Mouse (Mus musculus) limb, embryonic 12.5 days (tissue): ENCODE data around the gene Slc28a2. TPM values are rescaled to one million over a fixed set of nuclear protein-coding genes. Genes with fewer than 3 reads are reported as not detected.
A peak's percentile ranks its signal among the peaks of the same experiment; 100 is the strongest.
"Not testable (repeated sequence)": the region's sequence is repeated elsewhere in the genome, so short reads cannot be mapped to it uniquely, and the experiment has no call there.

ENCODE experiments used
- ATAC-seq: fragments of 200-750 bp; cut with Nextera tagmentation; 2 replicates; pipeline ENCODE4 v1.8.0; 2017; ENCODE audit warnings: low read depth, moderate TSS enrichment; ENCODE audit not compliant: insufficient number of reproducible peaks, insufficient read depth, low FRiP score, low TSS enrichment
- H3K27ac ChIP-seq: fragments of 300-500 bp; sonication (generic); 2 replicates; pipeline ENCODE4 v1.5.1; 2016; ENCODE audit warnings: mild to moderate bottlenecking, moderate library complexity
- H3K27me3 ChIP-seq: fragments of 300-500 bp; sonication (generic); 2 replicates; pipeline ENCODE4 v1.6.1; 2016; ENCODE audit warnings: mild to moderate bottlenecking, moderate library complexity
- H3K36me3 ChIP-seq: fragments of 300-500 bp; sonication (generic); 2 replicates; pipeline ENCODE4 v1.6.1; 2016; ENCODE audit warnings: mild to moderate bottlenecking, moderate library complexity
- H3K4me1 ChIP-seq: fragments of 300-500 bp; sonication (generic); replicated peaks from 2 replicates; pipeline ENCODE4 v1.6.1; 2016
- H3K4me2 ChIP-seq: fragments of 300-500 bp; sonication (generic); 2 replicates; pipeline ENCODE4 v1.6.1; 2016; ENCODE audit warnings: mild to moderate bottlenecking, moderate library complexity
- H3K4me3 ChIP-seq: fragments of 300-500 bp; sonication (generic); replicated peaks from 2 replicates; pipeline ENCODE4 v1.5.1; 2016; ENCODE audit warnings: mild to moderate bottlenecking
- H3K9ac ChIP-seq: fragments of 300-500 bp; sonication (generic); replicated peaks from 2 replicates; pipeline ENCODE4 v1.6.1; 2016; ENCODE audit warnings: mild to moderate bottlenecking, moderate library complexity
- H3K9me3 ChIP-seq: fragments of 300-500 bp; sonication (generic); 2 replicates; pipeline ENCODE4 v1.6.1; 2016; ENCODE audit warnings: mild to moderate bottlenecking, moderate library complexity
- WGBS: fragments of 180-500 bp; shearing (Covaris S2); methylation state at CpG from one replicate; pipeline ENCODE4 v1.1.7; 2016; 5-methylcytosine and 5-hydroxymethylcytosine counted together
- polyA plus RNA-seq: library from polyadenylated mRNA; unstranded; fragments of >200 nt; fragmentation: Nextera tagmentation; extraction: Ambion mirVana; gene quantifications from 2 replicates; pipeline ENCODE4 v1.2.1, GENCODE M21; 2016

Slc28a2 gene
- not detected in 2 replicates for polyA plus RNA-seq

- not testable (repeated sequence) for H3K9ac ChIP-seq, H3K9me3 ChIP-seq, H3K36me3 ChIP-seq, H3K4me3 ChIP-seq, H3K4me2 ChIP-seq, ATAC-seq, H3K27me3 ChIP-seq, H3K27ac ChIP-seq, H3K4me1 ChIP-seq
- WGBS = 55% methylated on average over 3 of the region's 3 CpGs
These were observed at the start of gene Slc28a2 for GRCm38 (mm10) chr2:122426200-122426599. Gene Slc28a2 (plus strand): TSS chr2:122426477.

- Histone ChIP-seq H3K9ac (peak overlapping the region; percentile 68), H3K4me3 (peak overlapping the region; percentile 58), H3K9me3 (no peaks in the 10 kb centered on the region), H3K4me1 (no peaks in the 10 kb centered on the region), H3K36me3 (no peaks in the 10 kb centered on the region), H3K4me2 (peak overlapping the region; percentile 45), H3K27me3 (no peaks in the 10 kb centered on the region), H3K27ac (peak overlapping the region; percentile 93)
- under 1% methylated on average over 28 of the region's 28 CpGs for WGBS
- peak; percentile 93 for ATAC-seq
These were observed 49.0 kb upstream of the Slc28a2 start for GRCm38 (mm10) chr2:122377215-122377674.

GRCm38 (mm10) chr2:122377751-122378246 lies 48.5 kb upstream of the Slc28a2 start:
- Histone ChIP-seq H3K27ac (peak overlapping the region; percentile 93), H3K4me3 (peak overlapping the region; percentile 58), H3K36me3 (no peaks in the 10 kb centered on the region), H3K4me2 (peak overlapping the region; percentile 45), H3K9ac (peak overlapping the region; percentile 68), H3K9me3 (no peaks in the 10 kb centered on the region), H3K4me1 (no peaks in the 10 kb centered on the region), H3K27me3 (no peaks in the 10 kb centered on the region)
- under 1% methylated on average over 26 of the region's 26 CpGs for WGBS
- peak; percentile 84 for ATAC-seq

- peak overlapping the region; percentile 58 for H3K4me3 ChIP-seq
- no peak for ATAC-seq
- no peaks in the 10 kb centered on the region for H3K27me3 ChIP-seq
- H3K4me2 ChIP-seq = peak overlapping the region; percentile 45
- H3K36me3 ChIP-seq = no peaks in the 10 kb centered on the region
- no peak overlapping the region for H3K9ac ChIP-seq
- WGBS = 16% methylated on average over 8 of the region's 8 CpGs
- no peak overlapping the region for H3K27ac ChIP-seq
- no peaks in the 10 kb centered on the region for H3K4me1 ChIP-seq
- no peaks in the 10 kb centered on the region for H3K9me3 ChIP-seq
These were observed 47.6 kb upstream of the Slc28a2 start for GRCm38 (mm10) chr2:122378421-122379291.

GRCm38 (mm10) chr2:122379292-122379650 lies 47.0 kb upstream of the Slc28a2 start:
- Histone ChIP-seq H3K9ac (no peak overlapping the region), H3K36me3 (no peaks in the 10 kb centered on the region), H3K4me3 (no peak overlapping the region), H3K27ac (no peak overlapping the region), H3K4me2 (no peak overlapping the region), H3K27me3 (no peaks in the 10 kb centered on the region), H3K4me1 (no peaks in the 10 kb centered on the region), H3K9me3 (no peaks in the 10 kb centered on the region)
- 38% methylated on average over 2 of the region's 2 CpGs for WGBS
- no peak for ATAC-seq

- H3K9ac ChIP-seq = no peak overlapping the region
- peak overlapping the region; percentile 25 for H3K4me3 ChIP-seq
- H3K4me1 ChIP-seq = no peaks in the 10 kb centered on the region
- no peaks in the 10 kb centered on the region for H3K9me3 ChIP-seq
- H3K27ac ChIP-seq = no peak overlapping the region
- H3K36me3 ChIP-seq = no peaks in the 10 kb centered on the region
- no peaks in the 10 kb centered on the region for H3K27me3 ChIP-seq
- no peak for ATAC-seq
- peak overlapping the region; percentile 50 for H3K4me2 ChIP-seq
- 13% methylated on average over 11 of the region's 11 CpGs for WGBS
These were observed 45.4 kb upstream of the Slc28a2 start for GRCm38 (mm10) chr2:122380768-122381311.

- ATAC-seq = no peak
- Histone ChIP-seq H3K36me3 (no peaks in the 10 kb centered on the region), H3K9ac (no peak overlapping the region), H3K27me3 (no peaks in the 10 kb centered on the region), H3K27ac (no peak overlapping the region), H3K4me3 (no peak overlapping the region), H3K9me3 (no peaks in the 10 kb centered on the region), H3K4me2 (no peak overlapping the region), H3K4me1 (no peaks in the 10 kb centered on the region)
- WGBS = 78% methylated on average over 16 of the region's 16 CpGs
These were observed 44.8 kb upstream of the Slc28a2 start for GRCm38 (mm10) chr2:122381329-122382103.

- no peak overlapping the region for H3K4me3 ChIP-seq
- no peaks in the 10 kb centered on the region for H3K4me1 ChIP-seq
- 76% methylated on average over 6 of the region's 6 CpGs for WGBS
- ATAC-seq = no peak
- H3K36me3 ChIP-seq = no peaks in the 10 kb centered on the region
- no peak overlapping the region for H3K4me2 ChIP-seq
- H3K27me3 ChIP-seq = no peaks in the 10 kb centered on the region
- H3K9me3 ChIP-seq = no peaks in the 10 kb centered on the region
- H3K9ac ChIP-seq = no peak overlapping the region
- H3K27ac ChIP-seq = no peak overlapping the region
These were observed 44.2 kb upstream of the Slc28a2 start for GRCm38 (mm10) chr2:122382121-122382520.

GRCm38 (mm10) chr2:122385095-122385494 lies 41.2 kb upstream of the Slc28a2 start:
- WGBS = 38% methylated on average over 3 of the region's 3 CpGs
- Histone ChIP-seq H3K9me3 (no peaks in the 10 kb centered on the region), H3K27me3 (no peaks in the 10 kb centered on the region), H3K36me3 (no peaks in the 10 kb centered on the region), H3K4me3 (no peak overlapping the region), H3K4me2 (no peak overlapping the region), H3K9ac (no peak overlapping the region), H3K27ac (no peak overlapping the region), H3K4me1 (no peaks in the 10 kb centered on the region)
- no peak for ATAC-seq

- not testable (repeated sequence) for ATAC-seq, H3K36me3 ChIP-seq, H3K4me3 ChIP-seq, H3K9ac ChIP-seq, H3K27ac ChIP-seq, H3K9me3 ChIP-seq, H3K4me2 ChIP-seq, H3K4me1 ChIP-seq, H3K27me3 ChIP-seq
- WGBS = 93% methylated on average over 3 of the region's 3 CpGs
These were observed 39.1 kb upstream of the Slc28a2 start for GRCm38 (mm10) chr2:122387135-122387534.

- Histone ChIP-seq H3K4me1 (no peaks in the 10 kb centered on the region), H3K36me3 (no peaks in the 10 kb centered on the region), H3K4me2 (no peak overlapping the region), H3K4me3 (no peak overlapping the region), H3K9ac (no peak overlapping the region), H3K27ac (no peak overlapping the region), H3K27me3 (no peaks in the 10 kb centered on the region), H3K9me3 (no peaks in the 10 kb centered on the region)
- no peak for ATAC-seq
- WGBS = 87% methylated on average over 1 of the region's 1 CpGs
These were observed 30.1 kb upstream of the Slc28a2 start for GRCm38 (mm10) chr2:122396150-122396549.
